Mouse (Mus musculus): ENCODE data around the gene Ciita. TPM values are rescaled to one million over a fixed set of nuclear protein-coding genes. Genes with fewer than 3 reads are reported as not detected.

Ciita gene
- total RNA-seq, 4 experiments from 2014 or later = 0.25 to 0.42 (median 0.26) TPM; not detected in 1

- DNase-seq (ENCODE audit: low spot score in 2 of 2) = no peak
Measured at GRCm38 (mm10) chr16:10515953-10516572, 36.2 kb downstream of the Ciita start.

GRCm38 (mm10) chr16:10518030-10518429 is 38.2 kb downstream of the Ciita start:
- DNase-seq (ENCODE audit: low spot score in 2 of 2) = no peak

- peak in 1 of 2 experiments; percentile 55 for DNase-seq (ENCODE audit: low spot score in 2 of 2)
Measured at GRCm38 (mm10) chr16:10520908-10521614, 41.2 kb downstream of the Ciita start.

GRCm38 (mm10) chr16:10522811-10523210 is 43.0 kb downstream of the Ciita start:
- DNase-seq (ENCODE audit: low spot score in 2 of 2) = no peak

GRCm38 (mm10) chr16:10523650-10524049 is 43.8 kb downstream of the Ciita start:
- no peak for DNase-seq (ENCODE audit: low spot score in 2 of 2)

- no peak for DNase-seq (ENCODE audit: low spot score in 2 of 2)
Measured at GRCm38 (mm10) chr16:10524866-10525609, 45.2 kb downstream of the Ciita start.

- no peak for DNase-seq (ENCODE audit: low spot score in 2 of 2)
Measured at GRCm38 (mm10) chr16:10525610-10525980, 45.7 kb downstream of the Ciita start.

- no peak for DNase-seq (ENCODE audit: low spot score in 2 of 2)
Measured at GRCm38 (mm10) chr16:10527046-10527644, 47.3 kb downstream of the Ciita start.

GRCm38 (mm10) chr16:10528382-10528781 is 48.5 kb downstream of the Ciita start:
- no peak for DNase-seq (ENCODE audit: low spot score in 2 of 2)

GRCm38 (mm10) chr16:10530179-10530578 is 50.3 kb downstream of the Ciita start:
- DNase-seq (ENCODE audit: low spot score in 2 of 2) = no peak

- DNase-seq (ENCODE audit: low spot score in 2 of 2) = no peak
Measured at GRCm38 (mm10) chr16:10533781-10534180, 53.9 kb downstream of the Ciita start.

GRCm38 (mm10) chr16:10534567-10534966 is 54.7 kb downstream of the Ciita start:
- DNase-seq (ENCODE audit: low spot score in 2 of 2) = no peak

- no peak for DNase-seq (ENCODE audit: low spot score in 2 of 2)
Measured at GRCm38 (mm10) chr16:10536323-10536722, 56.5 kb downstream of the Ciita start.

- no peak for DNase-seq (ENCODE audit: low spot score in 2 of 2)
Measured at GRCm38 (mm10) chr16:10536961-10537360, 57.1 kb downstream of the Ciita start.

GRCm38 (mm10) chr16:10540763-10541597 is 61.1 kb downstream of the Ciita start:
- DNase-seq (ENCODE audit: low spot score in 2 of 2) = no peak

- no peak for DNase-seq (ENCODE audit: low spot score in 2 of 2)
Measured at GRCm38 (mm10) chr16:10541598-10541930, 61.7 kb downstream of the Ciita start.

GRCm38 (mm10) chr16:10542266-10542665 is 62.4 kb downstream of the Ciita start:
- no peak for DNase-seq (ENCODE audit: low spot score in 2 of 2)

- peak; percentile 86 to 98 for DNase-seq (ENCODE audit: low spot score in 2 of 2)
Measured at GRCm38 (mm10) chr16:10542698-10543365, 63.0 kb downstream of the Ciita start, which contains the start of gene Dexi. Dexi (minus strand) TSS chr16:10543054.

- peak; percentile 94 to 96 for DNase-seq (ENCODE audit: low spot score in 2 of 2)
Measured at GRCm38 (mm10) chr16:10544995-10545622, 65.2 kb downstream of the Ciita start, which contains the start of gene Clec16a. Clec16a (plus strand) TSS chr16:10545339.

GRCm38 (mm10) chr16:10546865-10547264 is 67.0 kb downstream of the Ciita start:
- no peak for DNase-seq (ENCODE audit: low spot score in 2 of 2)
